Mouse (Mus musculus) layer of hippocampus, adult 8-10 months (tissue): ENCODE data around the gene Dvl2. TPM values are rescaled to one million over a fixed set of nuclear protein-coding genes. Genes with fewer than 3 reads are reported as not detected.

Source experiments
- DNase-seq, 2 experiments: peaks; one replicate each; pipeline ENCODE4 v3.0.0; 2022; ENCODE audit warnings: low spot score in 2 of 2
- total RNA-seq, 4 experiments: library from RNA; stranded (reverse); gene quantifications; 2 replicates each; pipeline ENCODE4 v1.2.4; 2022

Dvl2 gene
- total RNA-seq, 4 experiments from 2014 or later, result 35.4 to 54.0 (median 41.6) TPM

- DNase-seq, result no peak
Measured at GRCm38 (mm10) chr11:69981141-69981762, 19.1 kb upstream of the Dvl2 start, which contains the start of gene Ctdnep1. TSS of gene Ctdnep1 (plus strand) at chr11:69981156.

GRCm38 (mm10) chr11:69982225-69982624 lies 18.2 kb upstream of the Dvl2 start, which contains the start of gene Elp5:
TSS of gene Elp5 (minus strand) at chr11:69982517.
- DNase-seq, result no peak

GRCm38 (mm10) chr11:69982877-69983276 lies 17.5 kb upstream of the Dvl2 start:
- no peak for DNase-seq

- no peak for DNase-seq
Measured at GRCm38 (mm10) chr11:69983377-69983776, 17.0 kb upstream of the Dvl2 start.

- no peak for DNase-seq
Measured at GRCm38 (mm10) chr11:69984431-69984830, 16.0 kb upstream of the Dvl2 start.

- no peak for DNase-seq
Measured at GRCm38 (mm10) chr11:69989949-69990348, 10.4 kb upstream of the Dvl2 start.

- DNase-seq, result peak; percentile 95 to 97
Measured at GRCm38 (mm10) chr11:69990850-69991691, 9.3 kb upstream of the Dvl2 start, which contains the start of gene Gabarap. TSS of gene Gabarap (plus strand) at chr11:69991143.

- DNase-seq, result no peak
Measured at GRCm38 (mm10) chr11:69991711-69992110, 8.7 kb upstream of the Dvl2 start.

- DNase-seq, result no peak
Measured at GRCm38 (mm10) chr11:69992396-69992795, 8.0 kb upstream of the Dvl2 start.

- DNase-seq, result no peak
Measured at GRCm38 (mm10) chr11:69992932-69993331, 7.5 kb upstream of the Dvl2 start.

GRCm38 (mm10) chr11:69994401-69995090 lies 5.8 kb upstream of the Dvl2 start:
- DNase-seq, result no peak

- DNase-seq, result peak; percentile 97 to 98
Measured at GRCm38 (mm10) chr11:69995391-69995960, 4.9 kb upstream of the Dvl2 start, which contains the start of gene Phf23. TSS of gene Phf23 (plus strand) at chr11:69995777.

- DNase-seq, result no peak
Measured at GRCm38 (mm10) chr11:69996161-69997061, 4.0 kb upstream of the Dvl2 start.

- DNase-seq, result peak; percentile 55 to 64
Measured at GRCm38 (mm10) chr11:69997070-69997509, 3.3 kb upstream of the Dvl2 start.

GRCm38 (mm10) chr11:69998567-69999491 lies 1.6 kb upstream of the Dvl2 start:
- no peak for DNase-seq

- DNase-seq, result no peak
Measured at GRCm38 (mm10) chr11:69999666-70000065, 729 bp upstream of the Dvl2 start.

GRCm38 (mm10) chr11:70001159-70001558 lies 764 bp downstream of the Dvl2 start:
- no peak for DNase-seq

- DNase-seq, result no peak
Measured at GRCm38 (mm10) chr11:70001865-70002264, 1.5 kb downstream of the Dvl2 start.

- no peak for DNase-seq
Measured at GRCm38 (mm10) chr11:70002471-70002870, 2.1 kb downstream of the Dvl2 start.
